ENCODE assay signal across 10 mouse cellular contexts in the genomic region with DNA sequence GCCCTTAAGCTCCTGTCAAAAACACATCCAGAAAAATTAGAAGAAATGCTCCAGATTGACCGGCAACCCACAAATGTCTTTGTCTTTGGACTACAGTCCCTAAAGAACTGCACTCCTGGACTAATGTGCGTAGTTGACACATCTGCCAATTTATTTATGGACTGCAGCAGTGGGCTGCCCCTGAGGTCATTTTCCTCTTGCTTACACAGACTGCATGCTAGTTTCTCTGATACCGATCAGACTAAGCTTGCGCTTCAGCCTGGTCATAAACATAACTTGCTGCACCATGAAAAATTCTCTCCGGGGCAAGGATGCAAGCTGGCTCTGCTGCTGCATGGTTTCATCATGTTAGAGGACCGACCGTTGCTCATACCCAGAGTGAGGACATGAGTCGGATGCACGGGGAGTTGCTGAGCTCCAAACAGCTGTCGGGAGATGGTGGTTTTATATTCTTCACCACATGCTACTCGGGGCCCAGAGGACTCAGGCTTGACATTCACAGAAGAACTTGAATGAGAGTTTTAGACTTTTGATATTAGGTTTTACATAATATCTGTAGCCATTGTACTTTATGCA.
DNase-seq lines count a peak whose midpoint lies in the region; ATAC-seq lines count a peak whose summit lies in the region.
"Had no signal": no experiment of that assay in that cellular context is flagged by ENCODE, and none has a peak within 500 bp of the region (broad histone marks: within the 10 kb centered on the region; RNA-seq: fewer than 3 reads in every experiment).

No protein-coding gene starts in this region.

- H3K9me3 ChIP-seq in embryonic facial prominence, embryonic 12.5 days = no peaks in the 10 kb centered on the region
- no peaks in the 10 kb centered on the region for H3K9me3 ChIP-seq in embryonic facial prominence, embryonic 10.5 days
- no peaks in the 10 kb centered on the region for H3K9me3 ChIP-seq in limb, embryonic 10.5 days (replicated peaks)
- H3K9me3 ChIP-seq in midbrain, embryonic 16.5 days (replicated peaks; ENCODE audit: control insufficient read depth, low read length, poor library complexity, severe bottlenecking) = no peaks in the 10 kb centered on the region
- H3K9me3 ChIP-seq in forebrain, embryonic 13.5 days (replicated peaks) = no peaks in the 10 kb centered on the region
- H3K9me3 ChIP-seq: embryonic facial prominence, embryonic 13.5 days had no signal

- no peak overlapping the region for H3K4me2 ChIP-seq in embryonic facial prominence, embryonic 12.5 days (replicated peaks)
- H3K4me2 ChIP-seq in midbrain, embryonic 16.5 days (ENCODE audit: low read length) = no peak overlapping the region
- H3K4me2 ChIP-seq in forebrain, embryonic 13.5 days = no peak overlapping the region
- H3K4me2 ChIP-seq: embryonic facial prominence, embryonic 13.5 days had no signal

- H3K9ac ChIP-seq in embryonic facial prominence, embryonic 12.5 days = no peak overlapping the region
- no peak overlapping the region for H3K9ac ChIP-seq in midbrain, embryonic 16.5 days (ENCODE audit: low read depth, low read length)
- H3K9ac ChIP-seq in forebrain, embryonic 13.5 days = no peak overlapping the region
- H3K9ac ChIP-seq: embryonic facial prominence, embryonic 13.5 days had no signal

- 0 out of 2 replicates have a peak, but pooled peaks have one; percentile 41 for ATAC-seq in embryonic facial prominence, embryonic 12.5 days (ENCODE audit: insufficient number of reproducible peaks, insufficient read depth, low FRiP score, low TSS enrichment)
- peak; percentile 75 for ATAC-seq in midbrain, embryonic 16.5 days
- ATAC-seq in forebrain, embryonic 13.5 days = no peak

- 70% methylated on average over 11 of the region's 11 CpGs for WGBS in embryonic facial prominence, embryonic 12.5 days
- 81% methylated on average over 11 of the region's 11 CpGs for WGBS in embryonic facial prominence, embryonic 10.5 days
- 69% methylated on average over 11 of the region's 11 CpGs for WGBS in limb, embryonic 10.5 days
- 54% methylated on average over 11 of the region's 11 CpGs for WGBS in midbrain, embryonic 16.5 days
- WGBS in forebrain, embryonic 13.5 days = 88% methylated on average over 11 of the region's 11 CpGs

- no peaks in the 10 kb centered on the region for H3K4me1 ChIP-seq in embryonic facial prominence, embryonic 12.5 days
- H3K4me1 ChIP-seq in embryonic facial prominence, embryonic 10.5 days = peaks cover 13% of the 10 kb centered on the region
- H3K4me1 ChIP-seq in limb, embryonic 10.5 days = peaks cover 16% of the 10 kb centered on the region
- peaks cover 12% of the 10 kb centered on the region; the same call in 1 of the 2 replicates for H3K4me1 ChIP-seq in midbrain, embryonic 16.5 days (ENCODE audit: control insufficient read depth, insufficient read depth, low read length)
- H3K4me1 ChIP-seq in forebrain, embryonic 13.5 days = peaks cover 12% of the 10 kb centered on the region; the same call in 1 of the 2 replicates
- H3K4me1 ChIP-seq: embryonic facial prominence, embryonic 13.5 days had no signal

- no peak overlapping the region for H3K27ac ChIP-seq in embryonic facial prominence, embryonic 12.5 days
- no peak overlapping the region; the same call in 1 of the 2 replicates for H3K27ac ChIP-seq in embryonic facial prominence, embryonic 10.5 days (replicated peaks)
- no peak overlapping the region for H3K27ac ChIP-seq in limb, embryonic 10.5 days
- H3K27ac ChIP-seq in midbrain, embryonic 16.5 days (ENCODE audit: low read length) = no peak overlapping the region
- no peak overlapping the region for H3K27ac ChIP-seq in forebrain, embryonic 13.5 days
- H3K27ac ChIP-seq: embryonic facial prominence, embryonic 13.5 days had no signal

- no peak for DNase-seq in embryonic facial prominence, embryonic 10.5 days (ENCODE audit: low spot score)
- peak; percentile 20 for DNase-seq in adrenal gland, postnatal 14 days
- peak; percentile 37 for DNase-seq in limb, embryonic 10.5 days (ENCODE audit: low spot score)
- DNase-seq in layer of hippocampus, adult 9-11 months = no peak
- no peak for DNase-seq in left cerebral cortex, adult 9 months (ENCODE audit: low spot score in 2 of 2)
- DNase-seq: heart, postnatal 14 days had no signal

- no peaks in the 10 kb centered on the region for H3K27me3 ChIP-seq in embryonic facial prominence, embryonic 12.5 days
- no peaks in the 10 kb centered on the region for H3K27me3 ChIP-seq in embryonic facial prominence, embryonic 10.5 days (replicated peaks; ENCODE audit: low read depth, poor library complexity, severe bottlenecking)
- no peaks in the 10 kb centered on the region for H3K27me3 ChIP-seq in limb, embryonic 10.5 days (ENCODE audit: low read depth, poor library complexity, severe bottlenecking)
- no peaks in the 10 kb centered on the region for H3K27me3 ChIP-seq in midbrain, embryonic 16.5 days (ENCODE audit: control insufficient read depth, insufficient read depth, low read depth, low read length)
- H3K27me3 ChIP-seq in forebrain, embryonic 13.5 days = no peaks in the 10 kb centered on the region
- H3K27me3 ChIP-seq: embryonic facial prominence, embryonic 13.5 days had no signal

- no peak overlapping the region for H3K4me3 ChIP-seq in embryonic facial prominence, embryonic 12.5 days
- H3K4me3 ChIP-seq in embryonic facial prominence, embryonic 10.5 days = no peak overlapping the region
- no peak overlapping the region for H3K4me3 ChIP-seq in limb, embryonic 10.5 days
- no peak overlapping the region for H3K4me3 ChIP-seq in midbrain, embryonic 16.5 days (ENCODE audit: low read depth, low read length)
- no peak overlapping the region for H3K4me3 ChIP-seq in forebrain, embryonic 13.5 days
- H3K4me3 ChIP-seq: embryonic facial prominence, embryonic 13.5 days had no signal

- no peaks in the 10 kb centered on the region for H3K36me3 ChIP-seq in embryonic facial prominence, embryonic 12.5 days
- H3K36me3 ChIP-seq in embryonic facial prominence, embryonic 10.5 days (replicated peaks) = no peaks in the 10 kb centered on the region
- no peaks in the 10 kb centered on the region for H3K36me3 ChIP-seq in limb, embryonic 10.5 days
- no peaks in the 10 kb centered on the region for H3K36me3 ChIP-seq in midbrain, embryonic 16.5 days (ENCODE audit: control insufficient read depth, insufficient read depth, low read length)
- no peaks in the 10 kb centered on the region for H3K36me3 ChIP-seq in forebrain, embryonic 13.5 days (ENCODE audit: poor library complexity, severe bottlenecking)
- H3K36me3 ChIP-seq: embryonic facial prominence, embryonic 13.5 days had no signal

Comparison
In these comparisons a context has a peak if more than half of its experiments do, and no peak if none do; other contexts are left out.
1. DNase-seq: peak in adrenal gland, postnatal 14 days (single experiment) and limb, embryonic 10.5 days (single experiment); none in embryonic facial prominence, embryonic 10.5 days (single experiment), layer of hippocampus, adult 9-11 months (single experiment) and left cerebral cortex, adult 9 months (0 of 2).